Mouse (Mus musculus): ENCODE measurements around the gene Neu3. TPM values are rescaled to one million over a fixed set of nuclear protein-coding genes. Genes with fewer than 3 reads are reported as not detected.

Neu3 gene
- 1.5 to 3.2 TPM (median 2.4 TPM) in 4 replicates for total RNA-seq (2023)

GRCm38 (mm10) chr7:99828083-99828570, at the start of gene Neu3:
Gene Neu3 (minus strand): TSS chr7:99828417.

GRCm38 (mm10) chr7:99863362-99863761, 35.1 kb upstream of the Neu3 start, which contains the start of gene Spcs2:
Gene Spcs2 (minus strand): TSS chr7:99863462.

GRCm38 (mm10) chr7:99858813-99859585, 30.8 kb upstream of the Neu3 start, which contains the start of gene Xrra1:
Gene Xrra1 (plus strand): TSS chr7:99859116.

GRCm38 (mm10) chr7:99763207-99763606, 65.0 kb downstream of the Neu3 start, which contains the start of gene Olfr521:
Gene Olfr521 (plus strand): TSS chr7:99763507.

Other genes with a start within 250 kb of the Neu3 start
- 0.20 to 0.30 TPM in 2 of 4 replicates, not detected in the others for gene Tpbgl, start 201.3 kb downstream of the Neu3 start, total RNA-seq (2023)
- gene Slco2b1, start 117.1 kb downstream of the Neu3 start, total RNA-seq (2023), result 0.36 to 1.6 TPM (median 0.66 TPM) in 4 replicates
- not detected in 4 replicates for gene Olfr520, start 98.1 kb downstream of the Neu3 start, total RNA-seq (2023)
- not detected in 4 replicates for gene Olfr521, start 64.9 kb downstream of the Neu3 start, total RNA-seq (2023)
- not detected in 4 replicates for gene Xrra1, start 30.7 kb upstream of the Neu3 start, total RNA-seq (2023)
- 71.6 to 102 TPM (median 85.9 TPM) in 4 replicates for gene Spcs2, start 35.0 kb upstream of the Neu3 start, total RNA-seq (2023)
- 28.6 to 30.3 TPM (median 29.7 TPM) in 4 replicates for gene Rnf169, start 152.0 kb upstream of the Neu3 start, total RNA-seq (2023)
- gene Chrdl2, start 177.8 kb upstream of the Neu3 start, total RNA-seq (2023), result not detected in 4 replicates

Measured in B cell, adult 62 days (primary cell).